Mouse (Mus musculus): ENCODE measurements around the gene Dmrtb1. TPM values are rescaled to one million over a fixed set of nuclear protein-coding genes. Genes with fewer than 3 reads are reported as not detected.

The Dmrtb1 gene
- polyA plus RNA-seq (2014; fragmentation: Nextera tagmentation; extraction: Ambion mirVana) = 2.0 and 2.4 TPM in 2 replicates

- Histone ChIP-seq H3K4me1 (ENCODE audit: control insufficient read depth, insufficient read depth, low read length) (no peaks in the 10 kb centered on the region), H3K27ac (replicated peaks; ENCODE audit: low read depth, low read length) (no peak within 1 kb of the TSS), H3K27me3 (ENCODE audit: control insufficient read depth, insufficient read depth, low read length) (no peaks in the 10 kb centered on the region), H3K4me3 (ENCODE audit: low read depth, low read length) (no peak within 1 kb of the TSS), H3K9ac (replicated peaks; ENCODE audit: low read length) (no peak within 1 kb of the TSS), H3K9me3 (replicated peaks; ENCODE audit: control insufficient read depth, low read length) (no peaks in the 10 kb centered on the region), H3K4me2 (ENCODE audit: low read depth, low read length) (no peak within 1 kb of the TSS), H3K36me3 (replicated peaks; ENCODE audit: control insufficient read depth, insufficient read depth, low read depth, low read length) (no peaks in the 10 kb centered on the region)
- ATAC-seq (replicated peaks; ENCODE audit: insufficient number of reproducible peaks, low FRiP score, low TSS enrichment, low read depth) (no peak), DNase-seq (ENCODE audit: low spot score) (no peak)
- 90% methylated on average over 14 of the region's 14 CpGs for WGBS
These were observed at the start of gene Dmrtb1 for GRCm38 (mm10) chr4:107684130-107684529. TSS of gene Dmrtb1 (minus strand) at chr4:107684230.

DNA sequence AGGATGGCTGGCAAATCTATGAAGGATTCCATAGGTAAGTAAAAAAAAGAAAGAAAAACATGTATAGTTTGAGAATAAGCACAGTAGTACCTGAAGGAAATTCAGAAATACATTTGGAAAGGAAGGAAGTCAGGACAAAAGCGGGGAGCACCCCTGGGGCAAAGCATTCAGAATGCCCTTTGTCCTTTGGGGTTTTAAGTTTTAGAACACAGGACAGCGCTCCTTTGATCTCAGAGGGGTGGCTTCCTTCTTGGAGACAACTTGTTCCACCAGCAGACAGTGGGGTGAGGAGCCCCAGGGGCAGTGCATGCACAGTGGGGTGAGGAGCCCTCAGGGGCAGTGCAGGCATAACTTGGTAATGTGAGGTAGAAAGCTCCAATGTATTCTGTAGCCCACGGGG, 49.6 kb upstream of the Dmrtb1 start:
- Histone ChIP-seq H3K27ac (replicated peaks; ENCODE audit: low read depth, low read length) (no peak overlapping the region), H3K9ac (replicated peaks; ENCODE audit: low read length) (no peak overlapping the region), H3K4me3 (ENCODE audit: low read depth, low read length) (no peak overlapping the region), H3K27me3 (ENCODE audit: control insufficient read depth, insufficient read depth, low read length) (no peaks in the 10 kb centered on the region), H3K4me2 (ENCODE audit: low read depth, low read length) (no peak overlapping the region), H3K36me3 (replicated peaks; ENCODE audit: control insufficient read depth, insufficient read depth, low read depth, low read length) (no peaks in the 10 kb centered on the region), H3K4me1 (ENCODE audit: control insufficient read depth, insufficient read depth, low read length) (peaks cover 11% of the 10 kb centered on the region; the same call in 1 of the 2 replicates), H3K9me3 (replicated peaks; ENCODE audit: control insufficient read depth, low read length) (no peaks in the 10 kb centered on the region)
- 18% methylated on average over 3 of the region's 3 CpGs for WGBS
- DNase-seq (ENCODE audit: low spot score) = no peak
- no peak for ATAC-seq (replicated peaks; ENCODE audit: insufficient number of reproducible peaks, low FRiP score, low TSS enrichment, low read depth)

- peaks cover 11% of the 10 kb centered on the region; the same call in 1 of the 2 replicates for H3K4me1 ChIP-seq (ENCODE audit: control insufficient read depth, insufficient read depth, low read length)
- H3K4me3 ChIP-seq (ENCODE audit: low read depth, low read length) = no peak overlapping the region
- no peak overlapping the region for H3K9ac ChIP-seq (replicated peaks; ENCODE audit: low read length)
- H3K27me3 ChIP-seq (ENCODE audit: control insufficient read depth, insufficient read depth, low read length) = no peaks in the 10 kb centered on the region
- H3K27ac ChIP-seq (replicated peaks; ENCODE audit: low read depth, low read length) = no peak overlapping the region
- ATAC-seq (replicated peaks; ENCODE audit: insufficient number of reproducible peaks, low FRiP score, low TSS enrichment, low read depth) = no peak
- 14% methylated on average over 4 of the region's 4 CpGs for WGBS
- no peaks in the 10 kb centered on the region for H3K9me3 ChIP-seq (replicated peaks; ENCODE audit: control insufficient read depth, low read length)
- no peak overlapping the region for H3K4me2 ChIP-seq (ENCODE audit: low read depth, low read length)
- no peak for DNase-seq (ENCODE audit: low spot score)
- no peaks in the 10 kb centered on the region for H3K36me3 ChIP-seq (replicated peaks; ENCODE audit: control insufficient read depth, insufficient read depth, low read depth, low read length)
These were observed 48.6 kb upstream of the Dmrtb1 start for GRCm38 (mm10) chr4:107732624-107733023.

GRCm38 (mm10) chr4:107732182-107732581, 48.2 kb upstream of the Dmrtb1 start:
- DNase-seq (ENCODE audit: low spot score) = no peak
- Histone ChIP-seq H3K4me3 (ENCODE audit: low read depth, low read length) (no peak overlapping the region), H3K27ac (replicated peaks; ENCODE audit: low read depth, low read length) (no peak overlapping the region), H3K4me1 (ENCODE audit: control insufficient read depth, insufficient read depth, low read length) (peaks cover 11% of the 10 kb centered on the region; the same call in 1 of the 2 replicates), H3K27me3 (ENCODE audit: control insufficient read depth, insufficient read depth, low read length) (no peaks in the 10 kb centered on the region), H3K9ac (replicated peaks; ENCODE audit: low read length) (no peak overlapping the region), H3K36me3 (replicated peaks; ENCODE audit: control insufficient read depth, insufficient read depth, low read depth, low read length) (no peaks in the 10 kb centered on the region), H3K9me3 (replicated peaks; ENCODE audit: control insufficient read depth, low read length) (no peaks in the 10 kb centered on the region), H3K4me2 (ENCODE audit: low read depth, low read length) (no peak overlapping the region)
- no peak for ATAC-seq (replicated peaks; ENCODE audit: insufficient number of reproducible peaks, low FRiP score, low TSS enrichment, low read depth)
- WGBS = 13% methylated on average over 4 of the region's 4 CpGs

DNA sequence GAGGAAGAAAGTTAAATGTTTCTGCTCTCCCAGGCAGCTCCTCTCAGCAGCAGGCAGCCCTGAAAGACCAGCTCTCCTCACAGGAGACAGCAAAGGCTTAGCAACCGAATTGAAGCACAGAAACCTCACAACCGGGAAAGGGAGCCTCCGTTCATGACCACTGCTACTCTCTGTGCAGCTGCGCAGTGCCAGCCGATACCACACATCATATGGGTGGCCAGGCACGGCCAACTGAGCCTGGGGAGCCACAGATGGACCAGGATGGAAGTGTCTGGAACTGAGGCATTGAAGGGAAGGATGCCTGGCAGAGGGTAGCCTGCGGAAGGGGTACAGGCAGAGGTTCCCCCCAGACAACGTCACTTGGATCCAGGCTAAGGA, 47.0 kb upstream of the Dmrtb1 start:
- ATAC-seq (replicated peaks; ENCODE audit: insufficient number of reproducible peaks, low FRiP score, low TSS enrichment, low read depth) = no peak
- DNase-seq (ENCODE audit: low spot score) = no peak
- 52% methylated on average over 8 of the region's 8 CpGs for WGBS
- Histone ChIP-seq H3K4me3 (ENCODE audit: low read depth, low read length) (no peak overlapping the region), H3K27ac (replicated peaks; ENCODE audit: low read depth, low read length) (no peak overlapping the region), H3K9ac (replicated peaks; ENCODE audit: low read length) (no peak overlapping the region), H3K4me1 (ENCODE audit: control insufficient read depth, insufficient read depth, low read length) (peaks cover 11% of the 10 kb centered on the region; the same call in 1 of the 2 replicates), H3K9me3 (replicated peaks; ENCODE audit: control insufficient read depth, low read length) (no peaks in the 10 kb centered on the region), H3K4me2 (ENCODE audit: low read depth, low read length) (no peak overlapping the region), H3K36me3 (replicated peaks; ENCODE audit: control insufficient read depth, insufficient read depth, low read depth, low read length) (no peaks in the 10 kb centered on the region), H3K27me3 (ENCODE audit: control insufficient read depth, insufficient read depth, low read length) (no peaks in the 10 kb centered on the region)

DNA sequence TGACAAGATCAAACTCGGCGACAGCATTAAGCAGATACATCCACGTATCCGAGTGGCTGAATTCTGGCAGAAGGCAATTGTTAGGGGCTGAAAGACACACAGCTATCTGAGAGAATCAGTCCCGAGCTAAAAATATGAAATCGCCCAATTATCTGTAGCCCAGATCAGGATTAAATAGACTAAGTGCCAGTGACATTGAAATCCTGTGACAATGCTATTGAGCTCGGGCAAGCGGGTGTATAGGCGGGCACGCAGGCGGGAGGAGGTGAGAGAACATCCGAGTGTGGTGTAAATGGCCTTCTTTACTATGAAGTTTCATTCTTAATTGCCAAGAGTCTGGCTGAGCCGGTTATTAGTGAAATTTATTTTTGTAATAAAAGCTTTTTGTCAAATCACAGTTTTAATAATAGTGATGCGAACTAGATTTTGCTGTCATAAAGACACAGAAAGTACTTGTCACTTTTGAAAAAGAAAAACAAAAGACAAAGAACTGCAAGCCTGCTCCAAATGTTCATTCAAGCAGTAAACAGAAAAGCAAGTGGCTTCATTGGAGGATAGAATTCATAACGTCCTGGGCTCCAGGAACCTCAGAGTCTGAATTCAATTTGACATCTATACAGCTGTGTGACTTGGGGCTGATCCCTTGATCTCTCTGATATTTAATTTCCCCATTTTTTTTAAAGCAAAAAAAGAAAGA, 46.5 kb upstream of the Dmrtb1 start:
- Histone ChIP-seq H3K4me1 (ENCODE audit: control insufficient read depth, insufficient read depth, low read length) (peaks cover 11% of the 10 kb centered on the region; the same call in 1 of the 2 replicates), H3K9me3 (replicated peaks; ENCODE audit: control insufficient read depth, low read length) (no peaks in the 10 kb centered on the region), H3K27ac (replicated peaks; ENCODE audit: low read depth, low read length) (no peak overlapping the region), H3K4me2 (ENCODE audit: low read depth, low read length) (no peak overlapping the region), H3K36me3 (replicated peaks; ENCODE audit: control insufficient read depth, insufficient read depth, low read depth, low read length) (no peaks in the 10 kb centered on the region), H3K9ac (replicated peaks; ENCODE audit: low read length) (no peak overlapping the region), H3K4me3 (ENCODE audit: low read depth, low read length) (no peak overlapping the region), H3K27me3 (ENCODE audit: control insufficient read depth, insufficient read depth, low read length) (no peaks in the 10 kb centered on the region)
- ATAC-seq (replicated peaks; ENCODE audit: insufficient number of reproducible peaks, low FRiP score, low TSS enrichment, low read depth) = no peak
- no peak for DNase-seq (ENCODE audit: low spot score)
- 77% methylated on average over 15 of the region's 15 CpGs for WGBS

DNA sequence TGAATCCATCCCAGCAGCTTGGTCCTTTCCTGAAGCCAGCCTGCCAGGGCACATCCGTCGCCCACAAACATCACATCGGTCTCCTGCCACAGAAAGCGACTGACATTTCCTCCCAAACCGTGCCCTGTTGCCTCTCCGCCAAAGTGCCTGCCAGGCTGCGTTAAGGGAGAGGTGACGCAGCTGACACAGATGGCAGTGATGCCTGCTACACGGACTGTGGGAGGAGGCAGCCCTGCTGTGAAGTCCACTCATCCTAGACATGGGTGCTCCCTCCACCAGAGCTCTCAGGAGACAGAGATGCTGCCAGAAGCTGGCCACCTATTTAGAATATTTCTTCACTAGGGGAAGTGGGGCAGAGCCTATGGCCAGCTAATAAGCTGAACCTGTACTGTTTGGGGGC, 41.4 kb upstream of the Dmrtb1 start:
- Histone ChIP-seq H3K4me2 (ENCODE audit: low read depth, low read length) (no peak overlapping the region), H3K9ac (replicated peaks; ENCODE audit: low read length) (no peak overlapping the region), H3K36me3 (replicated peaks; ENCODE audit: control insufficient read depth, insufficient read depth, low read depth, low read length) (no peaks in the 10 kb centered on the region), H3K27me3 (ENCODE audit: control insufficient read depth, insufficient read depth, low read length) (no peaks in the 10 kb centered on the region; the same call in 1 of the 2 replicates), H3K4me1 (ENCODE audit: control insufficient read depth, insufficient read depth, low read length) (no peaks in the 10 kb centered on the region), H3K9me3 (replicated peaks; ENCODE audit: control insufficient read depth, low read length) (no peaks in the 10 kb centered on the region), H3K27ac (replicated peaks; ENCODE audit: low read depth, low read length) (no peak overlapping the region), H3K4me3 (ENCODE audit: low read depth, low read length) (no peak overlapping the region)
- DNase-seq (ENCODE audit: low spot score) (no peak), ATAC-seq (replicated peaks; ENCODE audit: insufficient number of reproducible peaks, low FRiP score, low TSS enrichment, low read depth) (no peak)
- 64% methylated on average over 9 of the region's 9 CpGs for WGBS

GRCm38 (mm10) chr4:107720043-107720830, 36.2 kb upstream of the Dmrtb1 start:
- Histone ChIP-seq H3K9ac (replicated peaks; ENCODE audit: low read length) (no peak overlapping the region), H3K4me1 (ENCODE audit: control insufficient read depth, insufficient read depth, low read length) (no peaks in the 10 kb centered on the region), H3K4me2 (ENCODE audit: low read depth, low read length) (no peak overlapping the region), H3K4me3 (ENCODE audit: low read depth, low read length) (no peak overlapping the region), H3K36me3 (replicated peaks; ENCODE audit: control insufficient read depth, insufficient read depth, low read depth, low read length) (no peaks in the 10 kb centered on the region), H3K27ac (replicated peaks; ENCODE audit: low read depth, low read length) (no peak overlapping the region), H3K27me3 (ENCODE audit: control insufficient read depth, insufficient read depth, low read length) (no peaks in the 10 kb centered on the region; the same call in 1 of the 2 replicates), H3K9me3 (replicated peaks; ENCODE audit: control insufficient read depth, low read length) (no peaks in the 10 kb centered on the region)
- WGBS = 74% methylated on average over 11 of the region's 11 CpGs
- DNase-seq (ENCODE audit: low spot score) = no peak
- ATAC-seq (replicated peaks; ENCODE audit: insufficient number of reproducible peaks, low FRiP score, low TSS enrichment, low read depth) = no peak

Measured in embryonic facial prominence, embryonic 11.5 days (tissue).